Mouse (Mus musculus) lung, adult 2 months (tissue): ENCODE measurements around the gene 1700008O03Rik.

ENCODE experiments used
- CTCF ChIP-seq: fragments of 200-500 bp; IDR thresholded peaks from 2 replicates; pipeline ENCODE4 v1.5.1; 2011; ENCODE audit warnings: mild to moderate bottlenecking, low read length, control low read depth; ENCODE audit not compliant: insufficient read depth
- POLR2A ChIP-seq: fragments of 200-500 bp; IDR thresholded peaks from 2 replicates; pipeline ENCODE4 v1.6.1; 2011; ENCODE audit warnings: low read depth, mild to moderate bottlenecking, control low read depth, low read length, borderline replicate concordance; ENCODE audit errors: extremely low read depth

GRCm38 (mm10) chr7:44317913-44318312 is 67.7 kb downstream of the 1700008O03Rik start:
- TF ChIP-seq POLR2A: no peak
- peak; percentile 57 for TF ChIP-seq CTCF
